Mouse (Mus musculus): ENCODE measurements around the gene Ptgir.

Gene Ptgir

GRCm38 (mm10) chr7:16916342-16917265 is 10.3 kb downstream of the Ptgir start:
- no peak for DNase-seq (ENCODE audit: low read depth)

- DNase-seq (ENCODE audit: low read depth): no peak
These were observed 11.2 kb downstream of the Ptgir start for GRCm38 (mm10) chr7:16917447-16917846.

GRCm38 (mm10) chr7:16918014-16918413 is 11.7 kb downstream of the Ptgir start:
- no peak for DNase-seq (ENCODE audit: low read depth)

GRCm38 (mm10) chr7:16918670-16919069 is 12.4 kb downstream of the Ptgir start:
- no peak for DNase-seq (ENCODE audit: low read depth)

- no peak for DNase-seq (ENCODE audit: low read depth)
These were observed 13.3 kb downstream of the Ptgir start for GRCm38 (mm10) chr7:16919395-16920149.

- no peak for DNase-seq (ENCODE audit: low read depth)
These were observed 13.9 kb downstream of the Ptgir start for GRCm38 (mm10) chr7:16920150-16920579.

- DNase-seq (ENCODE audit: low read depth): no peak
These were observed 14.8 kb downstream of the Ptgir start for GRCm38 (mm10) chr7:16920818-16921791.

- no peak for DNase-seq (ENCODE audit: low read depth)
These were observed 15.6 kb downstream of the Ptgir start for GRCm38 (mm10) chr7:16921881-16922335.

GRCm38 (mm10) chr7:16922360-16922973 is 16.2 kb downstream of the Ptgir start:
- no peak for DNase-seq (ENCODE audit: low read depth)

GRCm38 (mm10) chr7:16923283-16924036 is 17.2 kb downstream of the Ptgir start:
- DNase-seq (ENCODE audit: low read depth): no peak

- DNase-seq (ENCODE audit: low read depth): peak; percentile 100
These were observed 17.9 kb downstream of the Ptgir start, which contains the start of gene Calm3 for GRCm38 (mm10) chr7:16924037-16924834. Calm3 (minus strand) TSS chr7:16924114.

GRCm38 (mm10) chr7:16928341-16928740 is 22.1 kb downstream of the Ptgir start:
- DNase-seq (ENCODE audit: low read depth): no peak

GRCm38 (mm10) chr7:16930850-16931249 is 24.6 kb downstream of the Ptgir start:
- peak; percentile 86 for DNase-seq (ENCODE audit: low read depth)

- peak; percentile 93 for DNase-seq (ENCODE audit: low read depth)
These were observed 25.8 kb downstream of the Ptgir start for GRCm38 (mm10) chr7:16931968-16932627.

- DNase-seq (ENCODE audit: low read depth): peak; percentile 81
These were observed 26.7 kb downstream of the Ptgir start for GRCm38 (mm10) chr7:16932704-16933577.

- DNase-seq (ENCODE audit: low read depth): no peak
These were observed 31.0 kb downstream of the Ptgir start for GRCm38 (mm10) chr7:16937312-16937711.

- no peak for DNase-seq (ENCODE audit: low read depth)
These were observed 32.0 kb downstream of the Ptgir start for GRCm38 (mm10) chr7:16938117-16938791.

Measured in naive thymus-derived CD4-positive, alpha-beta T cell, adult 2 months (primary cell).